Mouse (Mus musculus) layer of hippocampus, adult 2 months (tissue): ENCODE results near the gene Unc93a2. TPM values are rescaled to one million over a fixed set of nuclear protein-coding genes. Genes with fewer than 3 reads are reported as not detected.

Experiments used
- total RNA-seq, 2 experiments: library from RNA; stranded (reverse); gene quantifications; 2 replicates each; pipeline ENCODE4 v1.2.3; 2021

Gene Unc93a2
- total RNA-seq, 2 experiments from 2014 or later, result not detected

Other genes with a start within 250 kb of the Unc93a2 start
- 10 to 100 TPM; 34.4 to 34.6 TPM for gene Rps6ka2, start 215.3 kb downstream of the Unc93a2 start, total RNA-seq
- gene Tcp10a, start 60.8 kb downstream of the Unc93a2 start, total RNA-seq, result under 1 TPM in 1 of 2 experiments, not detected in 1; 0.20 TPM
- not detected for gene Ttll2, start 32.8 kb downstream of the Unc93a2 start, total RNA-seq
- gene Gm49630, start 13.5 kb downstream of the Unc93a2 start, total RNA-seq, result not detected